Mouse (Mus musculus): Measurements from ENCODE around the gene Olfr378.

The Olfr378 gene

GRCm38 (mm10) chr11:73428377-73428776, at the start of gene Olfr378:
Gene Olfr378 (minus strand): TSS chr11:73428477.
- 89% methylated on average over 1 of the region's 1 CpGs for WGBS

GRCm38 (mm10) chr11:73457408-73457807, 29.1 kb upstream of the Olfr378 start, which contains the start of gene Olfr380:
Gene Olfr380 (minus strand): TSS chr11:73457508.
- 88% methylated on average over 1 of the region's 1 CpGs for WGBS

GRCm38 (mm10) chr11:73399514-73399913, 28.8 kb downstream of the Olfr378 start, which contains the start of gene Olfr1:
Gene Olfr1 (minus strand): TSS chr11:73399614.

GRCm38 (mm10) chr11:73395374-73395773, 32.9 kb downstream of the Olfr378 start:
- WGBS = 73% methylated on average over 4 of the region's 4 CpGs
